Mouse (Mus musculus): Measurements from ENCODE around the gene Ism2.

Gene Ism2

GRCm38 (mm10) chr12:87230379-87230895 is 69.1 kb downstream of the Ism2 start:
- DNase-seq (ENCODE audit: low read depth, low spot score), result no peak

- DNase-seq (ENCODE audit: low read depth, low spot score), result no peak
These were observed 69.9 kb downstream of the Ism2 start for GRCm38 (mm10) chr12:87229633-87230032.

Data from telencephalon, adult 2 months (tissue).